Mouse (Mus musculus) T-cell, adult 2 months (primary cell): ENCODE data around the gene Gsdme.

Experiments
- DNase-seq: peaks from one replicate; pipeline ENCODE4 v3.0.0; 2022; ENCODE audit warnings: low spot score

Gene Gsdme

GRCm38 (mm10) chr6:50244967-50245366 is 18.7 kb downstream of the Gsdme start:
- DNase-seq = peak; percentile 15

- DNase-seq = no peak
Observed at GRCm38 (mm10) chr6:50244126-50244525, 19.5 kb downstream of the Gsdme start.

- DNase-seq = no peak
Observed at GRCm38 (mm10) chr6:50240437-50240836, 23.2 kb downstream of the Gsdme start.

GRCm38 (mm10) chr6:50239902-50240301 is 23.8 kb downstream of the Gsdme start:
- no peak for DNase-seq

- DNase-seq = no peak
Observed at GRCm38 (mm10) chr6:50237963-50238362, 25.7 kb downstream of the Gsdme start.

GRCm38 (mm10) chr6:50232984-50233383 is 30.7 kb downstream of the Gsdme start:
- no peak for DNase-seq

- no peak for DNase-seq
Observed at GRCm38 (mm10) chr6:50231288-50231687, 32.4 kb downstream of the Gsdme start.

- no peak for DNase-seq
Observed at GRCm38 (mm10) chr6:50228180-50228579, 35.5 kb downstream of the Gsdme start.

- no peak for DNase-seq
Observed at GRCm38 (mm10) chr6:50225232-50225631, 38.4 kb downstream of the Gsdme start.

GRCm38 (mm10) chr6:50223606-50224005 is 40.1 kb downstream of the Gsdme start:
- no peak for DNase-seq

GRCm38 (mm10) chr6:50222986-50223385 is 40.7 kb downstream of the Gsdme start:
- DNase-seq = peak; percentile 3

GRCm38 (mm10) chr6:50222351-50222750 is 41.3 kb downstream of the Gsdme start:
- no peak for DNase-seq

- peak; percentile 39 for DNase-seq
Observed at GRCm38 (mm10) chr6:50220863-50221262, 42.8 kb downstream of the Gsdme start.

- no peak for DNase-seq
Observed at GRCm38 (mm10) chr6:50219066-50219465, 44.6 kb downstream of the Gsdme start.

- no peak for DNase-seq
Observed at GRCm38 (mm10) chr6:50218628-50219027, 45.0 kb downstream of the Gsdme start.

- no peak for DNase-seq
Observed at GRCm38 (mm10) chr6:50215986-50216385, 47.7 kb downstream of the Gsdme start.

- no peak for DNase-seq
Observed at GRCm38 (mm10) chr6:50215373-50215745, 48.3 kb downstream of the Gsdme start.

- no peak for DNase-seq
Observed at GRCm38 (mm10) chr6:50214711-50215372, 48.8 kb downstream of the Gsdme start.

- DNase-seq = no peak
Observed at GRCm38 (mm10) chr6:50205093-50205492, 58.6 kb downstream of the Gsdme start.

- DNase-seq = no peak
Observed at GRCm38 (mm10) chr6:50204356-50204755, 59.3 kb downstream of the Gsdme start.

- DNase-seq = no peak
Observed at GRCm38 (mm10) chr6:50193851-50194250, 69.8 kb downstream of the Gsdme start.

GRCm38 (mm10) chr6:50192822-50193221 is 70.8 kb downstream of the Gsdme start:
- no peak for DNase-seq

- no peak for DNase-seq
Observed at GRCm38 (mm10) chr6:50192169-50192568, 71.5 kb downstream of the Gsdme start.

- no peak for DNase-seq
Observed at GRCm38 (mm10) chr6:50191605-50192004, 72.1 kb downstream of the Gsdme start.
